Mouse (Mus musculus) granulocyte monocyte progenitor cell, adult 5-6 weeks (primary cell): ENCODE results near the gene Rnf220. TPM values are rescaled to one million over a fixed set of nuclear protein-coding genes. Genes with fewer than 3 reads are reported as not detected.

ENCODE experiments used
- ATAC-seq: replicated peaks from 2 replicates; pipeline ENCODE4 v1.8.0; 2016; ENCODE audit warnings: mild to moderate bottlenecking, moderate TSS enrichment, inconsistent platforms; ENCODE audit not compliant: poor library complexity, severe bottlenecking
- total RNA-seq, 2 experiments: library from RNA; stranded (forward) in 1 of 2; stranded (reverse) in 1 of 2; fragments of 200-712, 200-1000 nt in 1 of 2; fragments of >200 nt in 1 of 2; fragmentation: Nextera tagmentation in 1 of 2; gene quantifications; 2 replicates each; pipeline ENCODE4 v1.2.3; 2014 to 2017

Gene Rnf220
- total RNA-seq, 2 experiments from 2014 or later = 68.2 to 90.2 TPM

- ATAC-seq = no peak
Measured at GRCm38 (mm10) chr4:117309427-117309826, 187.4 kb downstream of the Rnf220 start.

GRCm38 (mm10) chr4:117307270-117307669, 189.6 kb downstream of the Rnf220 start:
- ATAC-seq = no peak

GRCm38 (mm10) chr4:117305461-117305860, 191.4 kb downstream of the Rnf220 start:
- no peak for ATAC-seq

GRCm38 (mm10) chr4:117304239-117305025, 192.4 kb downstream of the Rnf220 start:
- ATAC-seq = no peak

- ATAC-seq = no peak
Measured at GRCm38 (mm10) chr4:117303581-117304238, 193.1 kb downstream of the Rnf220 start.

GRCm38 (mm10) chr4:117302027-117302806, 194.6 kb downstream of the Rnf220 start:
- no peak for ATAC-seq

- ATAC-seq = no peak
Measured at GRCm38 (mm10) chr4:117299921-117300320, 196.9 kb downstream of the Rnf220 start.

- ATAC-seq = no peak
Measured at GRCm38 (mm10) chr4:117297819-117298218, 199.0 kb downstream of the Rnf220 start.

GRCm38 (mm10) chr4:117296849-117297593, 199.8 kb downstream of the Rnf220 start:
- no peak for ATAC-seq

GRCm38 (mm10) chr4:117291696-117292095, 205.2 kb downstream of the Rnf220 start:
- no peak for ATAC-seq

- peak; percentile 95 for ATAC-seq
Measured at GRCm38 (mm10) chr4:117288927-117289801, 207.7 kb downstream of the Rnf220 start.

- no peak for ATAC-seq
Measured at GRCm38 (mm10) chr4:117288277-117288926, 208.4 kb downstream of the Rnf220 start.

- ATAC-seq = no peak
Measured at GRCm38 (mm10) chr4:117284363-117284762, 212.5 kb downstream of the Rnf220 start.

GRCm38 (mm10) chr4:117283271-117284191, 213.3 kb downstream of the Rnf220 start:
- ATAC-seq = no peak

GRCm38 (mm10) chr4:117281090-117281845, 215.6 kb downstream of the Rnf220 start:
- ATAC-seq = no peak

- ATAC-seq = no peak
Measured at GRCm38 (mm10) chr4:117280397-117280930, 216.4 kb downstream of the Rnf220 start.

GRCm38 (mm10) chr4:117279253-117279642, 217.6 kb downstream of the Rnf220 start:
- ATAC-seq = no peak
